Mouse (Mus musculus) testis, adult 2 months (tissue): ENCODE measurements around the gene Gm20388.

Experiments used
- CTCF ChIP-seq: fragments of 200-500 bp; IDR thresholded peaks from 2 replicates; pipeline ENCODE4 v1.5.1; 2012; ENCODE audit warnings: low read depth, mild to moderate bottlenecking, inconsistent platforms, low read length, moderate library complexity; ENCODE audit not compliant: control insufficient read depth, insufficient read depth, insufficient replicate concordance
- POLR2A ChIP-seq: fragments of 200-500 bp; IDR thresholded peaks from 2 replicates; pipeline ENCODE4 v1.6.1; 2012; ENCODE audit warnings: low read depth, mild to moderate bottlenecking, inconsistent platforms, low read length, moderate library complexity; ENCODE audit not compliant: control insufficient read depth

GRCm38 (mm10) chr8:121203612-121204376, 1293.2 kb downstream of the Gm20388 start:
- TF ChIP-seq CTCF (no peak), POLR2A (no peak)
